Mouse (Mus musculus): ENCODE measurements at regions not wholly inside any gene's neighbourhood (a gene's known extent, or its start where the extent isn't known, plus 50 kb on each side); places are given as distances from the start of the nearest gene placed in this dataset.

DNA sequence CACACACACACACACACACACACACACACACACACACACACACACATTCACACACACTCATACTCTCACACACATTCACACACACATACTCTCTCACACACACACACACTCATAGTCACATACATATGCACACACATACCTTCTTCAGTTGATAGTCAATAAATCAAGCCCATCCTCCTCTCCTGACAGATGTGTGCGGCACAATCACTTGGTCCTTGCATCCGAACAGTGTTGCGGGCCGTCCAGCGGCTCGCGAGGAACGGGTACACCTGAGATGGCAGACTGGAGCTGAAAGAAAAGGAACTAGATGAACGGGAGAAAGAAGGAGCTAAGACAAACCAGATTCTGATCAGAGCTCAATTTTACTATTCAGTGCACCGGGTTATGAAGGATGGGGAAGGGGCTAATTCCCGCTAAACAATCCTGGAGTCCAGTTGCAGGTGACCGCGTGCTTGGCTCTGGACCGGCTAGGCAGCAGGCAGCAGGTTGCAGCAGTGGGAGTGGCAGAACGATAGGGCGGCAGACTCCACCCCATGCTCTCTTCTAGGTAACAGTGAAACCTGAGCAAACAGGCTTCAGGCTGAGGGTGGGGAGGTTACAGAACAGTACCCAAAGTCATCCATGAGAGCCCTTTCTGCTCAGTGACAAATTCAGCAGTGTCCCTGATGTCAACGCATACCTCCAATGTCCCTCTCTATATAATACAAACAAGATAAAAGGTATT lies 247.8 kb downstream of the Csl start:
- TF ChIP-seq POLR2A (IDR thresholded peaks at IDR 0.05; ENCODE audit: control insufficient read depth, low read depth, low read length) (no peak), CTCF (IDR thresholded peaks at IDR 0.05; ENCODE audit: control insufficient read depth, insufficient read depth, insufficient replicate concordance, low read depth, low read length) (no peak)
- H3K27me3 ChIP-seq (ENCODE audit: control insufficient read depth, insufficient read depth, low read length), result no peaks in the 10 kb centered on the region
- H3K4me3 ChIP-seq (ENCODE audit: control insufficient read depth, low read depth, low read length), result no peak overlapping the region
- no peak overlapping the region for H3K27ac ChIP-seq (ENCODE audit: control insufficient read depth, insufficient read depth, low read depth, low read length)
- H3K36me3 ChIP-seq (ENCODE audit: control insufficient read depth, insufficient read depth, low read length), result no peaks in the 10 kb centered on the region
- H3K4me1 ChIP-seq (ENCODE audit: control insufficient read depth, insufficient read depth, low read length), result no peaks in the 10 kb centered on the region

DNA sequence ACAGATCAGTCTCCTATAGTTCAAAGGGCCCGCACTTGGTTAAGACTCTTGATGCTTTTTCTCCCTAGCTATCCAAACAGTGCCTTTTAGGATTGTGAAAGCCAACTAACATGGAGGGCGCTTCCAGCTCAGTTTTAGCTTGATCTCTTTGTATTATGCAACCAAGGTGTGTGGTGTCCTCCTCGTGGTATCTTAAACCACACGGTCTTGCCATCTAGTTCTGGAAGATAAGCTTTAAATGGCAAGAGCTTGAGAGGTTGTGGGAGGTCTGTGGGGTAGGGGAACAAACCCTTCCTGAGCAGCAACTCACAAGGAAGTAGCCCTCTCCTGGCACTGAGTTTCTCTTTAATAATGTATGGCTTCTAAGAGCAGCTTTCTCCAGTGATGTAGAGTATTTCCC lies 241.5 kb downstream of the Csl start:
- TF ChIP-seq POLR2A (IDR thresholded peaks at IDR 0.05; ENCODE audit: control insufficient read depth, low read depth, low read length), result no peak
- TF ChIP-seq CTCF (IDR thresholded peaks at IDR 0.05; ENCODE audit: control insufficient read depth, insufficient read depth, insufficient replicate concordance, low read depth, low read length), result no peak
- no peaks in the 10 kb centered on the region for H3K36me3 ChIP-seq (ENCODE audit: control insufficient read depth, insufficient read depth, low read length)
- H3K27me3 ChIP-seq (ENCODE audit: control insufficient read depth, insufficient read depth, low read length), result no peaks in the 10 kb centered on the region
- no peaks in the 10 kb centered on the region for H3K4me1 ChIP-seq (ENCODE audit: control insufficient read depth, insufficient read depth, low read length)
- H3K27ac ChIP-seq (ENCODE audit: control insufficient read depth, insufficient read depth, low read depth, low read length), result no peak overlapping the region
- no peak overlapping the region for H3K4me3 ChIP-seq (ENCODE audit: control insufficient read depth, low read depth, low read length)

DNA sequence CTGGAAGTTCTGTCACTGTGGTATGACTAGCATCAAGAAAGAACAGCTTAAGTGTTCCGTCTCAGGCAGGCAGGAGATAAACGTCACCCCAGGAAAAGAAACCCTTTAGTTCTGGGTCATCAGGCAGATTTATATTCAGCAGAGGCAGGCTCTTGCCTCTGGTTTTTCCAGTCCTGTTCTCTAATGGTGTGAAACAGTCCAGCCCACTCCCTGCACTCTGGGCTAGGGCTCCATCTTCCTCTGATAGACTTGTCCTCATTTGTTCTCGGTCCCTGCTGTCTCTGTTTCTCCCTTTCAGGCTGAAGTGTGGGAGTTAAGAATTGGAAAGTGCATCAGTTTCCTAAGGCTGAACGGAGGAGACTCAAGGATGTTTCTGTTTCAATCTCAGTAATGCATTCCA lies 240.0 kb downstream of the Csl start:
- TF ChIP-seq CTCF (IDR thresholded peaks at IDR 0.05; ENCODE audit: control insufficient read depth, insufficient read depth, insufficient replicate concordance, low read depth, low read length), result no peak
- no peak for TF ChIP-seq POLR2A (IDR thresholded peaks at IDR 0.05; ENCODE audit: control insufficient read depth, low read depth, low read length)
- Histone ChIP-seq H3K4me1 (ENCODE audit: control insufficient read depth, insufficient read depth, low read length) (no peaks in the 10 kb centered on the region), H3K4me3 (ENCODE audit: control insufficient read depth, low read depth, low read length) (no peak overlapping the region), H3K36me3 (ENCODE audit: control insufficient read depth, insufficient read depth, low read length) (no peaks in the 10 kb centered on the region), H3K27ac (ENCODE audit: control insufficient read depth, insufficient read depth, low read depth, low read length) (no peak overlapping the region), H3K27me3 (ENCODE audit: control insufficient read depth, insufficient read depth, low read length) (no peaks in the 10 kb centered on the region)

DNA sequence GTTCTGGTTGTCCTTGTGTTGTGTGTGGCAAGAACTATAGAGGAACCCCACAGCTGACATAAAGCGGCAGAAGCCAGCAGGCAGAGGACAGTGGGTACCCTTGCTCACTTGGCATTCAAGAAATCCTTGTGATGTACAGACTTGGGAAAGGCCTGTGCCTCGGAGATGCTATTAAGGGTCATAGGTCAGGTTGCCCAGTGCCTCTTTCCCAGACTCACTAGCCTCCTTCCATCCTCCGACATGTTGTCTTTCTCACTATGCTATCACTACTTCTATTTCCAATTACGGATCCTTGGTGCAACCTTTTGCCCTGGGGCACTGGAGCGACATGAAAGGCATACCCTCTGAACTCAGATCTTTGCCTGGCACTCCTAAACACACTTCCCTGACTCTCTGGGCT lies 235.6 kb downstream of the Csl start:
- no peaks in the 10 kb centered on the region for H3K36me3 ChIP-seq (ENCODE audit: control insufficient read depth, insufficient read depth, low read length)
- no peak overlapping the region for H3K27ac ChIP-seq (ENCODE audit: control insufficient read depth, insufficient read depth, low read depth, low read length)
- TF ChIP-seq CTCF (IDR thresholded peaks at IDR 0.05; ENCODE audit: control insufficient read depth, insufficient read depth, insufficient replicate concordance, low read depth, low read length) (no peak), POLR2A (IDR thresholded peaks at IDR 0.05; ENCODE audit: control insufficient read depth, low read depth, low read length) (no peak)
- no peaks in the 10 kb centered on the region for H3K27me3 ChIP-seq (ENCODE audit: control insufficient read depth, insufficient read depth, low read length)
- no peaks in the 10 kb centered on the region; the same call in 1 of the 2 replicates for H3K4me1 ChIP-seq (ENCODE audit: control insufficient read depth, insufficient read depth, low read length)
- H3K4me3 ChIP-seq (ENCODE audit: control insufficient read depth, low read depth, low read length), result no peak overlapping the region

DNA sequence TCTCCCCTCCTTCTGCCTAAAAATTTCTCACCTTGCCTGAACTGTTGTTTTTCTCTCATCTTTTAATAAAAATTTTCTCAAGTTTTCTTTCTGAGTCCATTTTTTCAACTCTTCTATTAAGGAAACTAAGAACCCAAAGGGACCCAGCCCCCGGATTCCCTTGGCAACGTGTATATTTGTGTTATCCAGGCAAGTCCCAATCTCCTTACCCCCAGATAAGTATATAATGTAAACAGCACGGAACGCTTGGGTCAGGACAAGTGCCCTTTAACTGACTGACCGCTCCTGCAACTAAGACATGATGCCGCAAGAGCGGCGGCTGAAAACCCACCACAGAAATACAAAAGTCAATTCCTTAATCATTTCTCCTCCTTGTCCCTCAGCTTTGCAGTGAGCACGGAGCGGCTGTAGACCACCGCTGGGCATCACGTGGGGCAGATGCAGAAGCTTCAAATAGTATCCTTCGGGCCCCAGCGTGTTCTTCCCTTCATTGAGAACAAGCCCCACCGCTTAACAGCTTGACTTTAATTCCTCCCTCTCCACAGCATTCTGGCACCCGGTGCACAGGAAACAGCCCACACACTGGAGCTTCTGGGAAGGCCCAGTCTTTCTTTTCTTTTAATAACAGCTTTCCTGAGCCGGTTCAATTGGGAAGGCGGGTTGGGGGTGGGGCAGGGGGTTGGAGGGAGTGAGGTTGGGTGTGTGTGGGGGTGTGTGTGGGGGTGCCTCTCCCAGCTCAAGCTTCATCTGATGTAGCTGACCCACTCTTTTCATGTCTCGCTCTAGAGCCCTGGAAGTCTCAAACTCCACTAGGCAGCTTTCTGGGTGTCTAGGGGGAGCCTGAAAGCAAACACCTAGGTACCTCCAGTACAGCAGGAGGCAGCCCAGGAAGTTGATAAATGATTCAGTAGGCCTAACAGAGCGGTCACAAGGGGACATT lies 234.9 kb downstream of the Csl start:
- H3K27me3 ChIP-seq (ENCODE audit: control insufficient read depth, insufficient read depth, low read length), result no peaks in the 10 kb centered on the region
- TF ChIP-seq POLR2A (IDR thresholded peaks at IDR 0.05; ENCODE audit: control insufficient read depth, low read depth, low read length) (no peak), CTCF (IDR thresholded peaks at IDR 0.05; ENCODE audit: control insufficient read depth, insufficient read depth, insufficient replicate concordance, low read depth, low read length) (no peak)
- H3K4me3 ChIP-seq (ENCODE audit: control insufficient read depth, low read depth, low read length), result no peak overlapping the region
- H3K27ac ChIP-seq (ENCODE audit: control insufficient read depth, insufficient read depth, low read depth, low read length), result no peak overlapping the region
- H3K36me3 ChIP-seq (ENCODE audit: control insufficient read depth, insufficient read depth, low read length), result no peaks in the 10 kb centered on the region
- H3K4me1 ChIP-seq (ENCODE audit: control insufficient read depth, insufficient read depth, low read length), result no peaks in the 10 kb centered on the region; the same call in 1 of the 2 replicates

DNA sequence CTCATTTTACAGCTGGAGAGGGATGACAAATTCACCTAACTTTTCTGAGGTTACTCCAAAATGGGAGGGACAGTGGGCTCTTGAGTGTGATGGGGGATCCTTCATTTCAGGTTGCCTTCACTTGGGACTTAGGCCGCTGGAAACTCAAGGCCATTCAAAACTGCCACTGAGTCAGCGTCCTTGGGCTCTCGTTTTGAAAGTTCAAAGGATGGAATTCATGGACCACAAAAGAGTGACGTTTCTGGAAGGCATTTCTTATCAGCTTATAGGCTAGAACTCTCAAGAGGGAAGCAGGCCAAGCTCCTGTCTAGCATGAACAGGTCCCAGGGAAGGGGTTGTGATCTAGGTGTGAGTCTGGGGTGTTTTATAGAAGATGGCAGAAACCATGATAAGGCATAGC lies 233.3 kb downstream of the Csl start:
- Histone ChIP-seq H3K27ac (ENCODE audit: control insufficient read depth, insufficient read depth, low read depth, low read length) (no peak overlapping the region), H3K4me3 (ENCODE audit: control insufficient read depth, low read depth, low read length) (no peak overlapping the region), H3K4me1 (ENCODE audit: control insufficient read depth, insufficient read depth, low read length) (no peaks in the 10 kb centered on the region; the same call in 1 of the 2 replicates), H3K27me3 (ENCODE audit: control insufficient read depth, insufficient read depth, low read length) (no peaks in the 10 kb centered on the region), H3K36me3 (ENCODE audit: control insufficient read depth, insufficient read depth, low read length) (no peaks in the 10 kb centered on the region)
- TF ChIP-seq POLR2A (IDR thresholded peaks at IDR 0.05; ENCODE audit: control insufficient read depth, low read depth, low read length) (no peak), CTCF (IDR thresholded peaks at IDR 0.05; ENCODE audit: control insufficient read depth, insufficient read depth, insufficient replicate concordance, low read depth, low read length) (no peak)

DNA sequence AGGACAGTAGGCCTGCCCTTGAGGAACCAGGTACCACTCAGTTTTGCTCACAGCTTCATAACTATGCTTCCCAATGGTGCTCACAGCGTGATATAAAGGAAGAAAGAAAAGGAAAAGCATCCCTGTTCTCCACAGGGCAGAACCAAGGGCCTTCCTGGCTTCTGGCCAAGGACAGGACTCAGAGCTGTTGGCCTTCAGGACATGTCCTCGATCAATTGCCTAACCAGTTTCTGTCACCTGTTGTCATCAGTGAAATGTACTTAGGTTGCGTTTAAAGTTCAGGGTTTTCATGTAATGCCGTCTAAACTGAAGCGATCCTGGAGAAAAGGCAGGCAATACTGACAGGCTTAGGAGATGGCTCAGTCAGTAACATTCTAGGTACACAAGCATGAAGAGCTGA lies 232.9 kb downstream of the Csl start:
- TF ChIP-seq POLR2A (IDR thresholded peaks at IDR 0.05; ENCODE audit: control insufficient read depth, low read depth, low read length), result no peak
- no peak for TF ChIP-seq CTCF (IDR thresholded peaks at IDR 0.05; ENCODE audit: control insufficient read depth, insufficient read depth, insufficient replicate concordance, low read depth, low read length)
- H3K4me3 ChIP-seq (ENCODE audit: control insufficient read depth, low read depth, low read length), result no peak overlapping the region
- no peaks in the 10 kb centered on the region for H3K27me3 ChIP-seq (ENCODE audit: control insufficient read depth, insufficient read depth, low read length)
- H3K4me1 ChIP-seq (ENCODE audit: control insufficient read depth, insufficient read depth, low read length), result no peaks in the 10 kb centered on the region; the same call in 1 of the 2 replicates
- no peak overlapping the region for H3K27ac ChIP-seq (ENCODE audit: control insufficient read depth, insufficient read depth, low read depth, low read length)
- H3K36me3 ChIP-seq (ENCODE audit: control insufficient read depth, insufficient read depth, low read length), result no peaks in the 10 kb centered on the region
